Mouse (Mus musculus) liver, embryonic 14.5 days (tissue): ENCODE data around the gene Ovca2.

ENCODE experiments used
- CTCF ChIP-seq: IDR thresholded peaks from 2 replicates; pipeline ENCODE4 v1.5.1; 2016; ENCODE audit warnings: antibody characterized with exemption, low read depth, control low read depth
- EP300 ChIP-seq: IDR thresholded peaks from 2 replicates; pipeline ENCODE4 v1.6.1; 2016; ENCODE audit warnings: antibody characterized with exemption, low read depth

- TF ChIP-seq CTCF (no peak), EP300 (no peak)
Observed at GRCm38 (mm10) chr11:75140431-75140830, 38.2 kb downstream of the Ovca2 start.
